In the genomic region with DNA sequence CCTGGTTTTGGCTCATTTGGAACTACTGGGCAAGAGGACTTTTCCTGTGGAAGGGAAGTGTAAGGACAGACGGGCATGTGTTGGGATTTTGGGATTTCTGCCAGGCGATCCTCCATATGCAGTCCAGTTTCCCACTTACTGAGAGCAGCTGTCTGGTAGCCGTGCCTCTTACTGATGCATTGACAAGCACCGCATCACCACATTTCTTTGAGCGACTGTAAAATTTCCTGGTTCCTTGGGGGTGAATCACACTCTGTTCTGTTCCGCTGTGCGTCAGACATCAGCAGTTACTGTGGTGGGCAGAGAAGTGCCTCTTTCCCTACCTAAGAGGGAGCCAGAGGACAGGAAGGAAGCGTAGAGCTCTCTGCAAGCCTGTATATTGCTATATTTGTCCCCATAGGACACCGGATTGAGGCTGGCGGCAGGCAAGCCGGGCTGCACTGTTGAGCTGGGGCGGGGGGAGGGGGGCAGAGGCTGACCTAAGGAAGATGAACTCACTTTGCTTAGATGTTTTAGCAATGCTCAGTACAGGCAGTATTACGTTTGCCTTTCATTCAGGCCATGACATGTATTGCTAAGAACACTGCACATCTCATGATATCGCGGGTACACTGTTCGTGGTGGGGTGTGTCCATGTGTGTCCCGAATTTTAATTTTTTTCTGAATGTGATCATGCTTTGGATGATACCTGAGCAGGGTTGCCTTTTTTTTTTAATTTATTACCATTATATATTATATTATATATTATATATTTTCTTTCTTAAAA, we compare ENCODE assay signal across 8 mouse cellular contexts. TPM values are rescaled to one million over a fixed set of nuclear protein-coding genes. Genes with fewer than 3 reads are reported as not detected.
DNase-seq lines count a peak whose midpoint lies in the region.

No protein-coding gene starts in this region.

- DNase-seq in left cerebral cortex, adult 18-20 months (ENCODE audit: low spot score in 2 of 2) = peak; percentile 62 to 66
- DNase-seq in left cerebral cortex, adult 11 months (ENCODE audit: low spot score) = no peak
- DNase-seq in cerebellum, postnatal 10 days = peak; percentile 85 to 86
- DNase-seq in layer of hippocampus, adult 18-20 months (ENCODE audit: low spot score in 2 of 2) = peak; percentile 52 to 75
- peak; percentile 82 for DNase-seq in right cerebral cortex, adult 18-20 months
- no peak for DNase-seq in kidney, adult 11 months
- DNase-seq in spleen, adult 18-20 months = no peak
- DNase-seq in gastrocnemius, adult 8-10 months (ENCODE audit: low spot score in 2 of 2) = no peak

RNA-seq across cellular contexts. Expression of a gene that starts 56.8 kb away (rescaled TPM):
- 10 to 100 TPM; 36.0 to 39.0 TPM for total RNA-seq in left cerebral cortex, adult 18-20 months (2021)
- total RNA-seq in layer of hippocampus, adult 18-20 months (2021) = 10 to 100 TPM; 35.2 to 35.7 TPM
- 10 to 100 TPM; 24.2 to 29.4 (median 27.6) TPM for total RNA-seq in gastrocnemius, adult 8-10 months (2022)

Comparison
In these comparisons a context has a peak if more than half of its experiments do, and no peak if none do; other contexts are left out.
1. DNase-seq: peak in left cerebral cortex, adult 18-20 months (2 of 2), cerebellum, postnatal 10 days (2 of 2), layer of hippocampus, adult 18-20 months (2 of 2) and right cerebral cortex, adult 18-20 months (single experiment); none in left cerebral cortex, adult 11 months (single experiment), kidney, adult 11 months (single experiment), spleen, adult 18-20 months (0 of 2) and gastrocnemius, adult 8-10 months (0 of 2).